Mouse (Mus musculus) hindbrain, embryonic 14.5 days (tissue): ENCODE data around the gene Pknox2. TPM values are rescaled to one million over a fixed set of nuclear protein-coding genes. Genes with fewer than 3 reads are reported as not detected.

ENCODE experiments used
- ATAC-seq: fragments of 200-750 bp; cut with Nextera tagmentation; 2 replicates; pipeline ENCODE4 v1.8.0; 2017; ENCODE audit warnings: moderate number of reproducible peaks, mild to moderate bottlenecking, moderate TSS enrichment, moderate library complexity; ENCODE audit not compliant: low FRiP score
- DNase-seq: peaks from one replicate; pipeline ENCODE4 v3.0.0-alpha.2; 2015; ENCODE audit warnings: low spot score
- H3K27ac ChIP-seq: fragments of 300-500 bp; sonication (generic); 2 replicates; pipeline ENCODE4 v1.5.1; 2014; ENCODE audit warnings: mild to moderate bottlenecking, moderate library complexity
- H3K27me3 ChIP-seq: fragments of 300-500 bp; sonication (generic); 2 replicates; pipeline ENCODE4 v1.6.1; 2014; ENCODE audit warnings: mild to moderate bottlenecking, low read length, mixed read lengths; ENCODE audit not compliant: control insufficient read depth, insufficient read depth
- H3K36me3 ChIP-seq: fragments of 300-500 bp; sonication (generic); replicated peaks from 2 replicates; pipeline ENCODE4 v1.6.1; 2014; ENCODE audit not compliant: control insufficient read depth, insufficient read depth
- H3K4me1 ChIP-seq: fragments of 300-500 bp; sonication (generic); replicated peaks from 2 replicates; pipeline ENCODE4 v1.6.1; 2014; ENCODE audit warnings: antibody characterized with exemption, low read length, mixed read lengths; ENCODE audit not compliant: control insufficient read depth, insufficient read depth
- H3K4me2 ChIP-seq: fragments of 300-500 bp; sonication (generic); replicated peaks from 2 replicates; pipeline ENCODE4 v1.6.1; 2014; ENCODE audit warnings: mild to moderate bottlenecking, moderate library complexity
- H3K4me3 ChIP-seq: fragments of 300-500 bp; sonication (generic); replicated peaks from 2 replicates; pipeline ENCODE4 v1.5.1; 2014; ENCODE audit warnings: mild to moderate bottlenecking, low read length
- H3K9ac ChIP-seq: fragments of 300-500 bp; sonication (generic); 2 replicates; pipeline ENCODE4 v1.6.1; 2014
- H3K9me3 ChIP-seq: fragments of 300-500 bp; sonication (generic); 2 replicates; pipeline ENCODE4 v1.6.1; 2016; ENCODE audit warnings: low read length; ENCODE audit not compliant: control insufficient read depth
- WGBS: fragments of 180-500 bp; shearing (Covaris S2); extraction: QIAGEN DNeasy Blood & Tissue Kit; methylation state at CpG from one replicate; pipeline ENCODE4 v1.1.7; 2014; 5-methylcytosine and 5-hydroxymethylcytosine counted together
- polyA plus RNA-seq: library from polyadenylated mRNA; unstranded; fragments of >200 nt; fragmentation: Nextera tagmentation; extraction: Ambion mirVana; gene quantifications from 2 replicates; pipeline ENCODE4 v1.2.1, GENCODE M21; 2014

Pknox2 gene
- polyA plus RNA-seq, 1 experiment from 2014 or later, result 25.8 TPM

DNA sequence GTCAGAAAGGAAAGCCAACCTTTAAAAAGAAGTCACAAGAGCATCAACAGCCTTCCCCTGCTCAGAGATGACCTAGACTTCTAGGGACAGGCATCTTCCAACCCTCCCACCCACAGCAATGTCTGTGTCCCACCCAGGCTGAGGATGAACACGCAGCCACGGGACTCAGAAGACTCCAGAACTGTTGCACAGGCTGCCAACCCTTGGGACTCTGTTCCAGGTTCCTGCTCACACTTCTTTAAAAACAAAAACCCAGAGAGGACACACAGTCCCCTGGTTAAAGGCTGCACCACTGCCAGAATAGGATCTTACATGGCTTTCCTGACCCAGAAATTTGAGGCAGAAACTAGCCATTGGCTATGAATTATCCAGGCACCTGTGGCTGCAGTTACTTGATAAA is 21.0 kb downstream of the Pknox2 start:
- no peak overlapping the region for H3K9ac ChIP-seq
- no peaks in the 10 kb centered on the region for H3K9me3 ChIP-seq
- H3K27ac ChIP-seq, result no peak overlapping the region
- 96% methylated on average over 2 of the region's 2 CpGs for WGBS
- no peaks in the 10 kb centered on the region for H3K27me3 ChIP-seq
- H3K4me3 ChIP-seq, result no peak overlapping the region
- H3K4me2 ChIP-seq, result no peak overlapping the region
- ATAC-seq, result no peak
- peaks cover 22% of the 10 kb centered on the region for H3K4me1 ChIP-seq
- DNase-seq, result no peak
- no peaks in the 10 kb centered on the region for H3K36me3 ChIP-seq

DNA sequence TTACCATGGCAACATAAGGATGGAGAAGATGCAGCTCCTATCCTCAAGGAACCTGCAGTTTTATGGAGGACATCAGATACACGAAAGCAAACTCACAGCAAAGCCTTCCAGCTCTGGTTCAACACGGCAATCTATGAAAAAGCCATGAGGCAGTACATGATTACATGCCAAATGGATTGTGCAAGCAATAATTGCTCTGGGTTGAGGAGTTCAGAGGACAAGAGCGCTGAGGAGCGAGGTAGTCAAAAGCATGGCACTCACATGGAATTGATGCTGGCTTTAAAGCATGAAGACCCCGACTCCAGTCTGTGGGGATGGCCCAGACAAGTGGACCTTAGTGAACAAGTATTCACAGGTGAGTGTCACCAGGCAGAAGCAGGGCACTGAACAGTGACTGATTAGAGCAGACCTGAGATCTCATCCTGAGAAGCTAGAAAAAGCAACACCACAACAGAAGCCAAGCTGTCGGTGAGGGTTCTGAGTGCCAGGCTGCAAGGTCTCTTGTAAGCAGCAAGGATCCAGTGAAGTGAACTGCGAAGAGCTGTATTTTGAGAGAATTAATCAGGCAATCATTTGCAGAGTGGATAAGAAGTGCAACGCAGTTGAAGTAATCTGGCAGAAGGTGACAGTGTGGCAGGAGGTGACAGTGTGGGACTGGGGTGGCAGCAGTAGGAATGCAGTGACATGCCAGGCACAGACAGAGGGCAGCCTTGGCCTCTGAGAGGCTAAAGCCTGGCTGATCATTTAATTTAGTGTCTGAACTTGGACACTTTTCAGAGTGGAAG is 22.3 kb downstream of the Pknox2 start:
- no peak overlapping the region for H3K27ac ChIP-seq
- H3K4me3 ChIP-seq, result no peak overlapping the region
- no peak overlapping the region for H3K9ac ChIP-seq
- H3K9me3 ChIP-seq, result no peaks in the 10 kb centered on the region
- DNase-seq (no peak), ATAC-seq (no peak)
- no peak overlapping the region for H3K4me2 ChIP-seq
- peaks cover 29% of the 10 kb centered on the region for H3K4me1 ChIP-seq
- H3K36me3 ChIP-seq, result no peaks in the 10 kb centered on the region
- 77% methylated on average over 8 of the region's 8 CpGs for WGBS
- no peaks in the 10 kb centered on the region for H3K27me3 ChIP-seq

DNA sequence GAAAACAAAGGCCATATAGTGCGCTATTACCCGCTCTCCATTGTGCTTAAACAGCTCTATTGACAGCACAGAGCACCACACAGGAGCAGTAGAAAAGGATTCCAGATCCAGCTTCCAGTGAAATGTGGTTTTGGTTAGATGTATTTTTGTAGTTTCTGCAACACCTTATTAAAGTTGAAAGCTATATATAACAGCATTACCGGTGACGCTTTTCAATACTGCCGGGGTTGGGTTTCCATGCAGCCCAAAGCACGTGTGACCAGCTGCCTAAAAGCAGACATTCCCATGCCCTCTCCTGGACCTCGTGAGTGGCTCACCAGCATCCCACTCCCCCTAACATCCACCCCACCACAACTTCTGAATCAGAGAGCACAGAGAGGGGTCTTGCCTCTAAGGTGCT is 23.8 kb downstream of the Pknox2 start:
- H3K36me3 ChIP-seq, result no peaks in the 10 kb centered on the region
- H3K4me2 ChIP-seq, result no peak overlapping the region
- H3K27ac ChIP-seq, result no peak overlapping the region
- peak overlapping the region; percentile 28; the same call in 1 of the 2 replicates for H3K9ac ChIP-seq
- no peak for ATAC-seq
- H3K4me3 ChIP-seq, result no peak overlapping the region
- H3K4me1 ChIP-seq, result peaks cover 29% of the 10 kb centered on the region
- DNase-seq, result no peak
- H3K9me3 ChIP-seq, result no peaks in the 10 kb centered on the region
- 66% methylated on average over 7 of the region's 7 CpGs for WGBS
- H3K27me3 ChIP-seq, result no peaks in the 10 kb centered on the region

DNA sequence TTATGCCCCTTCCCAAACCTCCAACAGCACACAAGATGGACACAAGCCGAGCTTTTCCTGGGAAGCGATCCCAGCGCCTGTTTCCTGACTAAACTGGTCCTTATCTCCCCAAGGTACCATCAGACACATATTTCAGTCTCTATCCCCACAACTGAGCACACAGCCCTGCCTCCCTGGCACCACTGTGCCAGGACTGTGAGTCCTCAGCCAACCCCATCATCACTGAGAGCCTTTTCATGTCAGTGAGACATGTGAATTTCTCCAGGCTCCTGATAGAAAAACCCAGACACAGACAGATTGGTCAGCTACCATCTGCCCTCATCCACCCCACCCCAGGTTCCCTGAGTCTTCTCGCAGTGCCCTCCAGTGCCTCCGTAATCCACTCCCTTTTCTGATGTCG is 24.2 kb downstream of the Pknox2 start:
- 0 out of 2 replicates have a peak overlapping the region, but pooled peaks have one; percentile 20 for H3K27ac ChIP-seq
- H3K9me3 ChIP-seq, result no peaks in the 10 kb centered on the region
- 53% methylated on average over 6 of the region's 6 CpGs for WGBS
- peak overlapping the region; percentile 28; the same call in 1 of the 2 replicates for H3K9ac ChIP-seq
- H3K36me3 ChIP-seq, result no peaks in the 10 kb centered on the region
- H3K27me3 ChIP-seq, result no peaks in the 10 kb centered on the region
- ATAC-seq (no peak), DNase-seq (no peak)
- peaks cover 29% of the 10 kb centered on the region for H3K4me1 ChIP-seq
- H3K4me2 ChIP-seq, result no peak overlapping the region
- H3K4me3 ChIP-seq, result no peak overlapping the region

DNA sequence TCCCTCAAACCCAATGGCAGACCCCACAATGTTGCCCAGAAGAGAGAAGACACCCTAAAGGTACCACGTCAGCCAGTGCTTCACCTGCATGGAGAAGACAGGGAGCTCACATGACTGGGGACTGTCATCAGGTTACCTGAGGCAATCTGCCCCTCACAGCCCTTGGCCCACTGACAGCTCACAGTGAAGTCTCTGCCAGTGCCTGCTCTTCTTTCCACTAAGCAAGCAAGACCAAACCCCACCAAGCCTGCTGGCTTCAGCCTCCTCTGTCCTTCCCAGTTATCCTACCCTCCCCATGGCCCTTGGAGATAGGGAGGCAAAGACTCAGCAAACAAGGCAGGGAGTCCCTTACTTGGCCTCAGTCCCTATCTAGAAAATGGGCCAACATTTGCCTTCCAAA is 24.8 kb downstream of the Pknox2 start:
- H3K27me3 ChIP-seq, result no peaks in the 10 kb centered on the region
- H3K4me1 ChIP-seq, result peaks cover 29% of the 10 kb centered on the region
- H3K4me3 ChIP-seq, result no peak overlapping the region
- 55% methylated on average over 1 of the region's 1 CpGs for WGBS
- ATAC-seq, result no peak
- 0 out of 2 replicates have a peak overlapping the region, but pooled peaks have one; percentile 33 for H3K27ac ChIP-seq
- H3K36me3 ChIP-seq, result no peaks in the 10 kb centered on the region
- H3K9ac ChIP-seq, result no peak overlapping the region
- H3K9me3 ChIP-seq, result no peaks in the 10 kb centered on the region
- DNase-seq, result no peak
- no peak overlapping the region for H3K4me2 ChIP-seq

DNA sequence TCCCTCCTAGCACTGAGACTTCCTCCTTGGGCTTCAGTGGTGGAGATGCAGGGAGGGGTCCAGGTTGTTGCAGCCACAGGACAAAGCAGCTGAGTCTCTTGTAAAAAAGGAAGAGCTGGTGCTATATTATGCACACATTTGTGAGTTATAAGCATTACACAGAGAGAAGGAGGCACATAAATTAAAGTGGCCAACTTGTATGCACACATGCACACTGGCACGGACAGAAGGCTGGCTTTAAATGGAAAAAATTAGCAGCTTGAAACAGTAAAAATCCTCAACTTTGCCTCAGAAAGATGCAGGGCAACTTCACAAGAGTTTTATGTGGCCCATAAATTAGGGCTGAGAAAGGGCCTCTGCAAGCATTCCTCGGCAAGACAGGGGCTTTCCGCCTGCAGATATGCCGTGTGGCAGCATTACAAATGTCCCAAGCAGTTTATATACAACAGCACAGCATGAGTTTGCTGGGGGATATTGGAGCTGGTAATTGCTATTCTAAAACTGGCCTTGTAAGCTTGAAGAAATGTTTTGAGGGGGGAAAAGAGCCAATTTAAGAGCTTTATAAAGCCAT is 25.4 kb downstream of the Pknox2 start:
- 37% methylated on average over 4 of the region's 4 CpGs for WGBS
- H3K4me1 ChIP-seq, result peaks cover 29% of the 10 kb centered on the region
- no peak for ATAC-seq
- H3K36me3 ChIP-seq, result no peaks in the 10 kb centered on the region
- no peak for DNase-seq
- no peak overlapping the region for H3K4me2 ChIP-seq
- no peak overlapping the region for H3K9ac ChIP-seq
- 0 out of 2 replicates have a peak overlapping the region, but pooled peaks have one; percentile 33 for H3K27ac ChIP-seq
- H3K27me3 ChIP-seq, result no peaks in the 10 kb centered on the region
- H3K4me3 ChIP-seq, result no peak overlapping the region
- no peaks in the 10 kb centered on the region for H3K9me3 ChIP-seq

DNA sequence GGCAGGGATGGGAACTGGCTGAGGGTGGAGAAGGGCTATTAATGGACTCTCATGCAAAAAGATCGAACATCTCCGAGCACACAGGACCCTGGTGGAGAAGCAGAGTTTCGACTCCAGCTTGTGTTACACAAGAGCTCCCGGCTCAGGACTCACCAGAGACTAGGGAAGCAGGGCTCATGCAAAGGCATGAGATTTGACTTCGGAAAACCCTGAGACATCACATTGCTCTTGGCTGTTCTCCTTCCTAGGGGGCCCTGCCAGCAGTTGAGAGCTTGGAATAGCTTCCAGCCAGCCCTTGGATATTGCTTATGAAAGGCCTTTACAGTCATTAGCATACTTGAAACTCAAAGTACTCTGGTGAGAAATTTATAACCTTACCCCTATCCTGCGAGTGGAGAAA is 26.4 kb downstream of the Pknox2 start:
- ATAC-seq (no peak), DNase-seq (no peak)
- Histone ChIP-seq H3K4me1 (peaks cover 29% of the 10 kb centered on the region), H3K9me3 (no peaks in the 10 kb centered on the region), H3K9ac (no peak overlapping the region), H3K27ac (no peak overlapping the region), H3K27me3 (no peaks in the 10 kb centered on the region), H3K4me2 (no peak overlapping the region), H3K36me3 (no peaks in the 10 kb centered on the region), H3K4me3 (no peak overlapping the region)
- WGBS, result 83% methylated on average over 6 of the region's 6 CpGs

DNA sequence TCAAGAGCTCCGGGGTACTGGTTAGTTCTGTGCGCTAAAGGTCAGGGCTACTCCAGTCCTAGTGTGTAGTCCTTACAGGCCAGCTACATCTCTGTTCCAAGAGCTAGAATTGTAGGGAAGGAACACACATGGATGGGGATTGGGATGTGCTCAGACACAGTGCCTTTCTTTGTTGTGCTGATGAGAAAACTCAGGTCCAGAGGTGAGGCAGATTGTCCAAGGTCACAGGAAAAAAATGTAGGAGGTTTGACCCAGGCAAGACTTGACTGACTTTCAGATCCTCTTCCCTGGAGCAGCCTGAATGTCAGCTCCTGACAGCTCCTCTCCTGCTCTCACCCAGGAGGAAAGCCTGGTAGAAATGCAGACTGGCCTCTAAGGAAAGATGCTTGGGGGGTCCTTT is 29.7 kb downstream of the Pknox2 start:
- WGBS, result 88% methylated on average over 2 of the region's 2 CpGs
- Histone ChIP-seq H3K9me3 (no peaks in the 10 kb centered on the region), H3K4me1 (peaks cover 24% of the 10 kb centered on the region), H3K4me2 (no peak overlapping the region), H3K9ac (no peak overlapping the region), H3K36me3 (no peaks in the 10 kb centered on the region), H3K27me3 (no peaks in the 10 kb centered on the region), H3K4me3 (no peak overlapping the region), H3K27ac (no peak overlapping the region)
- no peak for DNase-seq
- no peak for ATAC-seq

DNA sequence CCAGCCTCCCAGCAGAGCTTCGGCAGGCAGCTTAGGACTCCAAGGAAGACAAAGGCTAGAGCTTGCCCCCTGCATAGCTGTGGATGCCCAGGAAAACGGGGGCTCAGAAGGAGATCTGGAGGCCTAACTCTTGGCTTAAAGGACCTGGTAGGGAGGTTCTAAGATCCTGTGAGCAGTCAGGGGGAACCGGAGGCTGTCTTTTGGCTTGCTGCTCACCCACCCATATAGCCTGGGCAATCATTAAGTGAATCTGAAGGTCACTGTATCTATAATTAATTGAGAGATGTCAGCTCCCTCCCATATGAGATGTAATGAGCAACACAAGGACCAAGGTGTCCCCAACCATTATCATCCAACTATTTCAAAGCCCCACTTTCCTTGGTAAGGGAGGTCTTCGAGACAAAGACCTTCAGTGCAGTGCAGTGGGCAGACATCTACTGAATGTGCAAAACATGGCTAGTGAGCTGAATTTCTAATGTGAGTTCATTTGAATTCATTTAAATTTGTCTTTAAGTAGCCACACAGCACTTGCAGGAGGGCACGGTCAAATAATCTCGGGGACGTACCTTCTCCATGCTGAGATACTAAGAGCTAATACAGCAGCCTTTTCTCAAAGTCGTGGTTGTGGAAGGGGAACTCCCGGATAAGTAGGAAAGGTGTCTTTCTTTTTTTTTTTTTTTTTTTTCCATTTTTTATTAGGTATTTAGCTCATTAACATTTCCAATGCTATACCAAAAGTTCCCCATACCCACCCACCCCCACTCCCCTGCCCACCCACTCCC is 30.4 kb downstream of the Pknox2 start:
- Histone ChIP-seq H3K9ac (no peak overlapping the region), H3K4me3 (no peak overlapping the region), H3K9me3 (no peaks in the 10 kb centered on the region), H3K27me3 (no peaks in the 10 kb centered on the region), H3K4me2 (no peak overlapping the region), H3K27ac (no peak overlapping the region), H3K36me3 (no peaks in the 10 kb centered on the region), H3K4me1 (peaks cover 18% of the 10 kb centered on the region)
- no peak for ATAC-seq
- no peak for DNase-seq
- 58% methylated on average over 9 of the region's 9 CpGs for WGBS
